ENCODE assay signal across 19 mouse cellular contexts in the genomic region with DNA sequence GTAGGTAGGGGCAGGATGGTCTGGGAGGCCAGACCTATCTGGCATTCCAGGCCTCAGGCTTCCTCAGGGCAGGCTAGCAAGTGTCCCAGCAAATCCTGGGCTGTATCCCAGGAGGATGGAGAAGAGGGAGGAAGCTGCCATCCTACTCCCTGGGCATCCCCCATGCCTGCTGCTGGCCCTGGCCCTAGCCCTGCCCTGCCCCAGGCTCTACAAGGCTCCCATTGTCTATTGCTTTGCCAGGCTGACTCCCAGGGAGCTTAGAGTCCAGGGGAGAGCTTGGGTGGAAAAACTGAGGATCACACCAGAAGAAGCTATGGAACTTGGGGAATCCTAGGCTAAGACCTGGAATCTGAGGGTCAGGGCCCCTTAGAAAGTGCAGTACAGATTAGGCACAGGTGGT. TPM values are rescaled to one million over a fixed set of nuclear protein-coding genes. Genes with fewer than 3 reads are reported as not detected.
DNase-seq lines count a peak whose midpoint lies in the region; ATAC-seq lines count a peak whose summit lies in the region.
"Had no signal": no experiment of that assay in that cellular context is flagged by ENCODE, and none has a peak within 500 bp of the region (broad histone marks: within the 10 kb centered on the region; RNA-seq: fewer than 3 reads in every experiment).

No protein-coding gene starts in this region.

- H3K9ac ChIP-seq in hindbrain, embryonic 13.5 days: peak overlapping the region; percentile 24; the same call in 1 of the 2 replicates
- H3K9ac ChIP-seq in hindbrain, embryonic 14.5 days: no peak overlapping the region
- H3K9ac ChIP-seq in limb, embryonic 12.5 days (replicated peaks): 0 out of 2 replicates have a peak overlapping the region, but pooled peaks have one; percentile 12
- H3K9ac ChIP-seq in liver, embryonic 11.5 days (ENCODE audit: low read depth, low read length): no peak overlapping the region
- H3K9ac ChIP-seq: lung, embryonic 15.5 days had no signal

- no peaks in the 10 kb centered on the region for H3K36me3 ChIP-seq in hindbrain, embryonic 13.5 days
- no peaks in the 10 kb centered on the region for H3K36me3 ChIP-seq in hindbrain, embryonic 14.5 days (replicated peaks; ENCODE audit: control insufficient read depth, insufficient read depth)
- no peaks in the 10 kb centered on the region for H3K36me3 ChIP-seq in limb, embryonic 12.5 days
- H3K36me3 ChIP-seq in liver, embryonic 11.5 days (ENCODE audit: control insufficient read depth, insufficient read depth, low read length): no peaks in the 10 kb centered on the region
- H3K36me3 ChIP-seq: lung, embryonic 15.5 days had no signal

- H3K4me2 ChIP-seq in hindbrain, embryonic 13.5 days: no peak overlapping the region
- H3K4me2 ChIP-seq in hindbrain, embryonic 14.5 days (replicated peaks): no peak overlapping the region
- no peak overlapping the region for H3K4me2 ChIP-seq in limb, embryonic 12.5 days
- no peak overlapping the region for H3K4me2 ChIP-seq in liver, embryonic 11.5 days
- H3K4me2 ChIP-seq: lung, embryonic 15.5 days had no signal

- no peak overlapping the region for H3K27ac ChIP-seq in hindbrain, embryonic 13.5 days
- no peak overlapping the region for H3K27ac ChIP-seq in hindbrain, embryonic 14.5 days
- peak overlapping the region; percentile 31; the same call in 1 of the 2 replicates for H3K27ac ChIP-seq in limb, embryonic 12.5 days
- H3K27ac ChIP-seq in liver, embryonic 11.5 days (ENCODE audit: low read depth, low read length): no peak overlapping the region
- H3K27ac ChIP-seq: hindbrain, postnatal 0 days; lung, embryonic 15.5 days had no signal

- 0 out of 2 replicates have a peak, but pooled peaks have one; percentile 43 for ATAC-seq in frontal cortex, adult (ENCODE audit: low TSS enrichment)
- no peak for ATAC-seq in hindbrain, embryonic 13.5 days (ENCODE audit: low FRiP score)
- ATAC-seq in hindbrain, embryonic 14.5 days (ENCODE audit: low FRiP score): no peak
- no peak for ATAC-seq in limb, embryonic 12.5 days (ENCODE audit: insufficient number of reproducible peaks, insufficient read depth, low FRiP score, low TSS enrichment, low read depth)
- ATAC-seq in liver, embryonic 11.5 days (replicated peaks; ENCODE audit: low FRiP score): no peak
- ATAC-seq: forebrain, embryonic 16.5 days; hindbrain, postnatal 0 days had no signal

- H3K9me3 ChIP-seq in hindbrain, embryonic 13.5 days: no peaks in the 10 kb centered on the region
- H3K9me3 ChIP-seq in hindbrain, embryonic 14.5 days (ENCODE audit: control insufficient read depth, low read length): no peaks in the 10 kb centered on the region
- H3K9me3 ChIP-seq in limb, embryonic 12.5 days: no peaks in the 10 kb centered on the region
- no peaks in the 10 kb centered on the region for H3K9me3 ChIP-seq in liver, embryonic 11.5 days (ENCODE audit: control insufficient read depth, low read length)
- H3K9me3 ChIP-seq: lung, embryonic 15.5 days had no signal

- no peaks in the 10 kb centered on the region; the same call in 1 of the 2 replicates for H3K27me3 ChIP-seq in hindbrain, embryonic 13.5 days
- H3K27me3 ChIP-seq in hindbrain, embryonic 14.5 days (ENCODE audit: control insufficient read depth, insufficient read depth, low read length): no peaks in the 10 kb centered on the region
- H3K27me3 ChIP-seq in limb, embryonic 12.5 days: no peaks in the 10 kb centered on the region
- H3K27me3 ChIP-seq in liver, embryonic 11.5 days (replicated peaks; ENCODE audit: control insufficient read depth, insufficient read depth, low read length): no peaks in the 10 kb centered on the region
- H3K27me3 ChIP-seq: lung, embryonic 15.5 days had no signal

- DNase-seq in frontal cortex, adult 2 months (ENCODE audit: extremely low spot score in 1 of 2, low spot score in 1 of 2): no peak
- no peak for DNase-seq in hindbrain, embryonic 14.5 days (ENCODE audit: low spot score)
- peak; percentile 56 for DNase-seq in Muller cell, postnatal 12 days (ENCODE audit: inconsistent ontology term)
- DNase-seq in ovary, postnatal 10 days (ENCODE audit: low spot score): no peak
- no peak for DNase-seq in liver, embryonic 11.5 days (ENCODE audit: low spot score)
- DNase-seq: adrenal gland, postnatal 10 days; B cell, adult 2 months; cerebellum, postnatal 14 days; gastrocnemius, postnatal 36 days; kidney, adult 8-10 months; liver; right cerebral cortex, adult 18-20 months had no signal

- H3K4me3 ChIP-seq in hindbrain, embryonic 13.5 days: no peak overlapping the region
- no peak overlapping the region for H3K4me3 ChIP-seq in hindbrain, embryonic 14.5 days (replicated peaks; ENCODE audit: low read length)
- H3K4me3 ChIP-seq in limb, embryonic 12.5 days (replicated peaks): no peak overlapping the region
- no peak overlapping the region for H3K4me3 ChIP-seq in liver, embryonic 11.5 days (ENCODE audit: low read depth, low read length)
- H3K4me3 ChIP-seq: lung, embryonic 15.5 days; megakaryocyte, embryonic 14.5 days had no signal

- 0 out of 2 replicates have a peak, but pooled peaks cover 5% of the 10 kb centered on the region for H3K4me1 ChIP-seq in hindbrain, embryonic 13.5 days (replicated peaks)
- H3K4me1 ChIP-seq in hindbrain, embryonic 14.5 days (replicated peaks; ENCODE audit: control insufficient read depth, insufficient read depth, low read length): no peaks in the 10 kb centered on the region
- peaks cover 27% of the 10 kb centered on the region for H3K4me1 ChIP-seq in limb, embryonic 12.5 days (replicated peaks)
- H3K4me1 ChIP-seq in liver, embryonic 11.5 days (replicated peaks; ENCODE audit: control insufficient read depth, insufficient read depth, low read length): peaks cover 33% of the 10 kb centered on the region

RNA-seq across cellular contexts. Expression of gene Micall1, which starts 7.2 kb away (rescaled TPM):
- polyA plus RNA-seq in frontal cortex, adult 2 months (2012; rRNA removed): 22.2 and 23.8 TPM in 2 replicates
- 8.7 and 10.3 TPM in 2 replicates for polyA plus RNA-seq in hindbrain, embryonic 13.5 days (2015; fragmentation: Nextera tagmentation; extraction: Ambion mirVana)
- 12.9 and 14.3 TPM in 2 replicates for polyA plus RNA-seq in hindbrain, embryonic 14.5 days (2014; fragmentation: Nextera tagmentation; extraction: Ambion mirVana)
- 12.2 and 13.0 TPM in 2 replicates for polyA plus RNA-seq in limb, embryonic 12.5 days (2016; fragmentation: Nextera tagmentation; extraction: Ambion mirVana)
- polyA plus RNA-seq in liver, embryonic 11.5 days (2014; fragmentation: Nextera tagmentation; extraction: Ambion mirVana): 4.1 and 5.7 TPM in 2 replicates

RNA-seq across cellular contexts. Expression of gene Eif3l, which starts 26.6 kb away (rescaled TPM):
- 80.9 and 90.8 TPM in 2 replicates for polyA plus RNA-seq in frontal cortex, adult 2 months (2012; rRNA removed)
- polyA plus RNA-seq in hindbrain, embryonic 13.5 days (2015; fragmentation: Nextera tagmentation; extraction: Ambion mirVana): 179 and 185 TPM in 2 replicates
- polyA plus RNA-seq in hindbrain, embryonic 14.5 days (2014; fragmentation: Nextera tagmentation; extraction: Ambion mirVana): 170 and 177 TPM in 2 replicates
- polyA plus RNA-seq in limb, embryonic 12.5 days (2016; fragmentation: Nextera tagmentation; extraction: Ambion mirVana): 232 and 241 TPM in 2 replicates
- polyA plus RNA-seq in liver, embryonic 11.5 days (2014; fragmentation: Nextera tagmentation; extraction: Ambion mirVana): 257 and 291 TPM in 2 replicates

RNA-seq across cellular contexts. Expression of gene Ankrd54, which starts 38.8 kb away (rescaled TPM):
- polyA plus RNA-seq in frontal cortex, adult 2 months (2012; rRNA removed): 31.0 and 32.3 TPM in 2 replicates
- polyA plus RNA-seq in hindbrain, embryonic 13.5 days (2015; fragmentation: Nextera tagmentation; extraction: Ambion mirVana): 50.4 and 51.5 TPM in 2 replicates
- 42.2 and 53.1 TPM in 2 replicates for polyA plus RNA-seq in hindbrain, embryonic 14.5 days (2014; fragmentation: Nextera tagmentation; extraction: Ambion mirVana)
- 63.7 and 67.1 TPM in 2 replicates for polyA plus RNA-seq in limb, embryonic 12.5 days (2016; fragmentation: Nextera tagmentation; extraction: Ambion mirVana)
- polyA plus RNA-seq in liver, embryonic 11.5 days (2014; fragmentation: Nextera tagmentation; extraction: Ambion mirVana): 57.2 and 61.5 TPM in 2 replicates

RNA-seq across cellular contexts. Expression of gene Polr2f, which starts 39.3 kb away (rescaled TPM):
- 159 and 176 TPM in 2 replicates for polyA plus RNA-seq in frontal cortex, adult 2 months (2012; rRNA removed)
- 263 and 295 TPM in 2 replicates for polyA plus RNA-seq in hindbrain, embryonic 13.5 days (2015; fragmentation: Nextera tagmentation; extraction: Ambion mirVana)
- polyA plus RNA-seq in hindbrain, embryonic 14.5 days (2014; fragmentation: Nextera tagmentation; extraction: Ambion mirVana): 273 and 298 TPM in 2 replicates
- 353 and 382 TPM in 2 replicates for polyA plus RNA-seq in limb, embryonic 12.5 days (2016; fragmentation: Nextera tagmentation; extraction: Ambion mirVana)
- polyA plus RNA-seq in liver, embryonic 11.5 days (2014; fragmentation: Nextera tagmentation; extraction: Ambion mirVana): 432 and 463 TPM in 2 replicates

RNA-seq across cellular contexts. Expression of gene 1700088E04Rik, which starts 39.5 kb away (rescaled TPM):
- 15.0 and 18.6 TPM in 2 replicates for polyA plus RNA-seq in frontal cortex, adult 2 months (2012; rRNA removed)
- polyA plus RNA-seq in hindbrain, embryonic 13.5 days (2015; fragmentation: Nextera tagmentation; extraction: Ambion mirVana): 15.3 and 22.1 TPM in 2 replicates
- polyA plus RNA-seq in hindbrain, embryonic 14.5 days (2014; fragmentation: Nextera tagmentation; extraction: Ambion mirVana): 18.3 and 19.1 TPM in 2 replicates
- polyA plus RNA-seq in limb, embryonic 12.5 days (2016; fragmentation: Nextera tagmentation; extraction: Ambion mirVana): 4.1 and 8.4 TPM in 2 replicates
- polyA plus RNA-seq in liver, embryonic 11.5 days (2014; fragmentation: Nextera tagmentation; extraction: Ambion mirVana): 1.8 and 2.2 TPM in 2 replicates

Comparison
In these comparisons a context has a peak if more than half of its experiments do, and no peak if none do; other contexts are left out.
1. H3K9ac ChIP-seq: peak in hindbrain, embryonic 13.5 days (single experiment) and limb, embryonic 12.5 days (single experiment); none in hindbrain, embryonic 14.5 days (single experiment) and liver, embryonic 11.5 days (single experiment).